Mouse (Mus musculus): Measurements from ENCODE around the gene Tesk1. TPM values are rescaled to one million over a fixed set of nuclear protein-coding genes. Genes with fewer than 3 reads are reported as not detected.

Gene Tesk1
- total RNA-seq, 2 experiments from 2014 or later, result 70.3 to 72.1 TPM

DNA sequence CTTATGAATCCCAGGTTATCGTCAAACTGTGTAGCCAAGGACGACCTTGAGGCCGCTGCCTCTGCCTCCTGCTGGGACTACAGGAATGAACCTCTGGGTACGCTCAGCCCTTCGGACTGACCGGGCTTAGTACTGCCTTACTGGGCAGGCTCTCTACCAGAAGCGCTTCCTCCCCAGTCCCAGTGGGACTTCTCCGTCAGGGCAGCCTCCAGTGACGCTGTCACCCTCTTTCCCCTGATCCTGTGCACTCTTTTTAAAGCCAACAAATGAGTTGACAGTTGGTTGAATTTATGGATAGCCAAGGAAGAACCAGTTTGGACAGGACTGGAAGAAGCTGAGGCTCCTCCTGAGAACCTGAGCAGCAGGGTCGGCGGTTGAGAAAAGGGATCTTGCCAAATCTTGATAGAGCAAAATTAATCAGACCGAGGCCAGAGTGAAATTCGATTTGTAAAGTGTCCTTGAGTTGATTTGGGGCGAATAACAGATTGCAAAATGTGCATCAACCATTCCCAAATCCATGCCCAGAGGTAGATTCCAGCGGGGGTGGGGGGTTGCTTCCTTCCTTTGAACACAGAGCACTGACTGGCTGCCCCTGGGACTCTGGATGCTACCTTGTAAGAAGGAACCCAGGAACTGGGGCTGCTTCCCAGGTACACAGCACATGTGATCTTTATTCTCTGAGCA, 22.6 kb upstream of the Tesk1 start:
- DNase-seq (ENCODE audit: low spot score in 2 of 2), result no peak

DNA sequence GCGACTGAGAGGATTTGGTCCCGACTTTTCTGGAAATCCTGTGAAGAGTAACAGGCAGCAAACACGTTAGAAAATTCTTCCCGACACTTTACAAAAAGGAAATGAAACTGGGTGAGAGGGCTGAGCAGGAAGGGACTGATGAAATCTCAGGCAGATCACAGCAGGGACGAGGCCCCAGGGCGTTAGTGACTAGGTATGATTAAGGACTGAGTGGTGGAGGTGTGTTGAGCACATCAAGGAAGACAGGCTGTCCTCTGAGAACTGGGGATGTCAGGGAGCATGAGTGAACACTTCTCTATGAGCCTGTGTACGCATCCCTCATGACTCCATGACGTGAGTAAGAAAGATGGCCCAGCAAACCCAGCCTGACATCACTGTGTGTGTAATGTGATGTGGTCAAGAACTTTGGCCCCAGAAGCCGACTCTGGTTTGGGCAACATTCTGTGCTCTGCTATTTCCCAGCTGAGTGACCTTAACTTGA, 21.9 kb upstream of the Tesk1 start:
- no peak for DNase-seq (ENCODE audit: low spot score in 2 of 2)

DNA sequence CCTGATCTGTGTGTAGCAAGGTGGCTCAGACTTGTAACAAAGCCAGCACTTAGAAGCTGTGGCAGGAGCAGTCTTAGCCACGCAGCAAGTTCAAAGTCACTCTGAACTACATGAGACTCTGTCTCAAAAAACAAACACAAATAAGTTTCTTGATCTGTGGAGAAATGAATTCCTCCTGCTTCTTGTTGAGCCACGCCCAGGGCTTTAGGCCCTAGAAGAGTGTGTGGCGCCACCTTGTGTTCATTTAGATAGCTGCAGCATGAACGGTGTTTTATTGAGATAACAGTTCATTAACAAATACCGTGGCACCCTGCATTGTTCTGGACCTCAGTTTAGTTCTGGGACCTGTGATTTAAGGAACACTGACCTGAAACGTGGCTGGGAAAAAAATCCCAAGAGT, 21.4 kb upstream of the Tesk1 start:
- peak; percentile 80 to 81 for DNase-seq (ENCODE audit: low spot score in 2 of 2)

- DNase-seq (ENCODE audit: low spot score in 2 of 2), result no peak
Measured at GRCm38 (mm10) chr4:43421632-43422240, 20.0 kb upstream of the Tesk1 start.

DNA sequence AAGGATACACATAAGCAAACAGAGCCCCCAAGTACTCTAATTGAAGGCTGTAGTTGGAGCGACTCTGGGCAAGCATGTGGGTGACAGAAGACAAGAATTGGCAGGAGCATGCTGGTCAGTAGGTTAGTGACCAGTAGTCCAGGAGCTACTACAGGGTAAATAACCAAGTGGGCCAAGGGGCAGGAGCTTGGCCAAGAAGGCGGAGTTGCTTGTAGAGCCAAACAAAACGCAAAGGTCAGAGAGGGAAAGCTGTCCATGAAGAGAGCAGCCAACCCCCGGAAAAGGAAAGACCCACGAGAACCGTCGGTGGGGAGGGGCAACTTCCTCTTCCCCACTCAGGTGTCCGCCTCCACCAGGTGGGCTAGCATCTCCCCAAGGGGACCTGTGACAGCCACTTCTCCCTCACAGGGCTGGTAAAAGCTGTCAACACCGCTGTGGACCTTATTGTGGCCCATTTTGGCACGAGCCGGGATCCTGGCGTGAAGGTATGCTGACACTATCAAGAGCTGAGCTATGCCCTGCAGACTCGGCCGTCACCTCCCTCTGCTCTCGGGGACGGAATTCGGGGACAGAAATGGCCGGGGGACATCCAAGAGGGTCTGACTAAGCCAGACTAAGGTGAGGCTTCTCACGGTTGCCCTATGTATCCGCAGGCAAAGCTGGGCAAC, 18.3 kb upstream of the Tesk1 start:
- no peak for DNase-seq (ENCODE audit: low spot score in 2 of 2)

- DNase-seq (ENCODE audit: low spot score in 2 of 2), result no peak
Measured at GRCm38 (mm10) chr4:43424072-43424471, 17.7 kb upstream of the Tesk1 start.

DNA sequence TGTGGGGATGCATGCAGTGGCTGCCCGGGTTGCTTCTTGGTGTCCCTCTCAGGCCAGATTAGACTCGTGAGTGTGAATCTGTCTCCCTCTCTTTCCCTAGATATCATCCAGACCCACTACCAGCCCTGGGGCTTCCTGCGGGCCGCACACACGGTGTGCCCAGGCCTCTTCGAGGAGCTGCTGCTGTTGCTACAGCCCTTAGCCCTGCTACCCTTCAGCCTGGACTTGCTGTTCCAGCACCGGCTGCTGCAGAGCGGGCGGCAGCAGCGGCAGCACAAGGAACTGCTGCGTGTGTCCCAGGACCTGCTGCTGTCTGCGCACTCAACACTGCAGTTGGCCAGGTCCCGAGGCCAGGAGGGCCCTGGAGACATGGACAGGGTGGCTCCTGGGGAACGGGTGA, 16.5 kb upstream of the Tesk1 start:
- no peak for DNase-seq (ENCODE audit: low spot score in 2 of 2)

DNA sequence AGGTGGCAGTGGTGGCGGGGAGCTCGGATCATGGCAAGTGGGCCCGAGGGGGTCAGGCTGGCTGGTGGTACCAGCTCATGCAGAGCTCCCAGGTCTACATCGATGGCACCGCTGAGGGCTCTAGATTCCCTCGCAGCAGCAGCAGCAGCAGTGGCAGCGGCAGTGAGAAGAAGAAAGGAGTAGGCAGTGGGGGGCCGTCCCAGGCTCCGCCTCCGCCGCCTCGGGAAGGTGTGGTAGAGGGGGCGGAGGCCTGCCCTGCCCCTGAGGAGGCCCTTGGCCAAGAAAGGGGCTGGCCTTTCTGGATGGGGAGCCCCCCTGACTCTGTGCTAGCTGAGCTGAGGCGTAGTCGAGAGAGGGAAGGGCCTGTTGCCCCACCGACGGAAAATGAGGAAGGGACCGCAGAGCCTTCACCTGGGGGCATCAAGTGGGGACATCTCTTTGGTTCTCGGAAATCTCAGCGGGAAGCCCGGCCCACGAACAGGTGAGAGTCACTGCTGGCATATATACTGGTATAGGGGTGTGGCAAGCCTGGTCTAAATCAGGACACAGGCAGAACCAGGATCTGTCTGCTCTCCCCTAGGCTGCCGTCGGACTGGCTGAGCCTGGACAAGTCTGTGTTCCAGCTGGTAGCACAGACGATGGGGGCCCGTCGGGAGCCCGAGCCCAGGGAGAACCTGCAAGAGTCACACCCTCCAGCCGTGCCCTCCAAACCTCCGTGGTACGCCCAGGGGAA, 15.9 kb upstream of the Tesk1 start:
- no peak for DNase-seq (ENCODE audit: low spot score in 2 of 2)

DNA sequence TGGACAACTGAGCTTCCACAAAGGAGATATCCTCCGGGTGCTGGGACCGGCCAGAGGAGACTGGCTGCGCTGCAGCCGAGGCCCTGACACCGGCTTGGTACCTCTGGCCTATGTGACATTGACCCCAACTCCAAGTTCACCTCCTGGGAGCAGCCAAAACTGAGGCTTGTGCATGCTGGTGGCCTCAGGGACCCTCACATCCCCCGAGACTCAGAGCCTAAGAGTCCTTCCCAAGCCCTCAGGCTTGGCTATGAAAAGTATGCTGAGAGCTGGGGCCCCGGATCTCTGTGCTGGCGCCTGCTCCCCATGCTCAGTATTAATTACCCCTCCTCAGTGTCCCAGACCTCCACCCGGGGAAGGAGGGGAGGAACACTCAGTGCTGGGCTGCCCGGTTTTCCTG, 15.3 kb upstream of the Tesk1 start:
- DNase-seq (ENCODE audit: low spot score in 2 of 2), result no peak

- DNase-seq (ENCODE audit: low spot score in 2 of 2), result no peak
Measured at GRCm38 (mm10) chr4:43427501-43428179, 14.1 kb upstream of the Tesk1 start.

GRCm38 (mm10) chr4:43428180-43428861, 13.4 kb upstream of the Tesk1 start:
- DNase-seq (ENCODE audit: low spot score in 2 of 2), result peak in 1 of 2 experiments; percentile 37

DNA sequence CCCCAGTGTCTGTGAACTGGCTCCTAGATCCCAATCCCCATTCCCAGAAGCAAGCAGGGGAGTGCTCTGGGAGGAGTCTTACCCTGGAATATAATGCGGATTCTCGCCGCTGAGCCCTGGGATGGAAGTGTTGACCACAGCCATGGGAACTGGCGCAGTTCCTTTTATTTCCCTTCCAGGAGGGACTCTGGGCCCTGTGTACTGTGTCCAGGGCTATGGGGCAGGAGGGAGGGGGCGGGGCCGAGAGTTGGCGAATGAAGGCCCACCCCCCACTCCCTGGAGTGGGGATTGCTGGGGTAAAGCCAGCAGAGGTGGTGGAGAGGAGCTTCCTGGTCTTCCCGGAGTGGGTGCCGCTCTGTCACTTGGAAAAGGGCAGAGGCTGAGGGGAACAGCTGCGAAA, 12.8 kb upstream of the Tesk1 start, which contains the start of gene Fam166b:
Gene Fam166b, minus strand, starts transcription at position 189 of the 400 bp plus-strand sequence.
- no peak for DNase-seq (ENCODE audit: low spot score in 2 of 2)

GRCm38 (mm10) chr4:43431690-43432089, 10.0 kb upstream of the Tesk1 start:
- DNase-seq (ENCODE audit: low spot score in 2 of 2), result peak; percentile 86 to 88

GRCm38 (mm10) chr4:43432832-43433231, 8.9 kb upstream of the Tesk1 start:
- no peak for DNase-seq (ENCODE audit: low spot score in 2 of 2)

GRCm38 (mm10) chr4:43442044-43442443, 305 bp downstream of the Tesk1 start:
- peak; percentile 99 to 100 for DNase-seq (ENCODE audit: low spot score in 2 of 2)

- peak; percentile 51 to 73 for DNase-seq (ENCODE audit: low spot score in 2 of 2)
Measured at GRCm38 (mm10) chr4:43442456-43443361, 970 bp downstream of the Tesk1 start.

DNA sequence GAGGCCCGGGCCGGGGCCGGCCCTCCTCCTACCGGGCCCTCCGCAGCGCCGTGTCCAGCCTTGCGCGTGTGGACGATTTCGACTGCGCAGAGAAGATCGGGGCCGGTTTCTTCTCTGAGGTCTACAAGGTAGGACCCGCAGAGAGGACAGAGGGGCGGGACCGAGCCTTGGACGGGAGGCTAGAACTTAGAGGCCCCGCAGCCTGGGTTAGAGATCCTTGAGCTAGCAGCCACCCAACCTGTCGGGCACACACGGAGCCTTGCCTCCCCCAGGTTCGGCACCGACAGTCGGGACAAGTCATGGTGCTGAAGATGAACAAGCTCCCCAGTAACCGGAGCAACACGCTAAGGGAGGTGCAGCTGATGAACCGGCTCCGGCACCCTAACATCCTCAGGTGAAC, 1.8 kb downstream of the Tesk1 start:
- DNase-seq (ENCODE audit: low spot score in 2 of 2), result peak in 1 of 2 experiments; percentile 43

DNA sequence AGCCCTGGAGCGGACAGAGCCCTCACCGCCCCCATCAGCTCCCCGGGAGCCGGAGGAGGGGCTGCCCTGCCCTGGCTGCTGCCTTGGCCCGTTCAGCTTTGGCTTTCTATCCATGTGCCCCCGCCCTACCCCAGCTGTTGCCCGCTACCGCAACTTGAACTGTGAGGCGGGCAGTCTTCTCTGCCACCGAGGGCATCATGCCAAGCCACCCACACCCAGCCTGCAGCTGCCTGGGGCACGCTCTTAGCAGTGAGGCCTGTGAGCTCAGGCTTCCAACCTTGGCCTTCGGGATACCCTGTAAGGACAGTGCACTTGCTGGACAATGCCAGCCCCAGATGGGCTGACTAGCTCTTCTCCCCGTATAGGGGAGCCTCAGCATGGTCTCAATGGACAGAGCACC, 5.5 kb downstream of the Tesk1 start:
- peak in 1 of 2 experiments; percentile 40 for DNase-seq (ENCODE audit: low spot score in 2 of 2)

- DNase-seq (ENCODE audit: low spot score in 2 of 2), result peak; percentile 40 to 53
Measured at GRCm38 (mm10) chr4:43448554-43448953, 6.8 kb downstream of the Tesk1 start.
